Mouse (Mus musculus): Measurements from ENCODE around the gene Maml2.
A peak's percentile ranks its signal among the peaks of the same experiment; 100 is the strongest.
"Not testable (repeated sequence)": the region's sequence is repeated elsewhere in the genome, so short reads cannot be mapped to it uniquely, and the experiment has no call there.

Gene Maml2

GRCm38 (mm10) chr9:13688997-13689396 lies 391.2 kb downstream of the Maml2 start:
- DNase-seq = no peak

DNA sequence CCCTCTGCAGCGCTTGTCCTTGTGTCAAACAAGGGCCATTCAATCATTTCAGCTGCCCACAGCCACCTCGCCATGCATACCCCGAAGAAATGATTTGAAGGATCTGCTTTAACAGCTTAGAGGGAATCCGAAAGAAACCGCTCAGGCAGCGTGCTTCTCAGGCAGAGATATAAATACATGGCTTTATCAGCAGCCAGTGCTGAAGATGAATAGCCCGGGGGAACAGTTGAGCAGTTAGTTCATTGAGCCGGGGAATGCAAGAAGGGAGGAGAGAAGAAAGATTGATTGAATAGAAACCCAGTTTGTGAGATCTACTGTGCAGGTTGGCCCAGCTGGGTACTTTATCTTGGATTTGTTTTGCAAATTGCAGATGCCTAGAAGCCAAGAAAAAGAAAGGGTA lies 392.6 kb downstream of the Maml2 start:
- DNase-seq = no peak

DNA sequence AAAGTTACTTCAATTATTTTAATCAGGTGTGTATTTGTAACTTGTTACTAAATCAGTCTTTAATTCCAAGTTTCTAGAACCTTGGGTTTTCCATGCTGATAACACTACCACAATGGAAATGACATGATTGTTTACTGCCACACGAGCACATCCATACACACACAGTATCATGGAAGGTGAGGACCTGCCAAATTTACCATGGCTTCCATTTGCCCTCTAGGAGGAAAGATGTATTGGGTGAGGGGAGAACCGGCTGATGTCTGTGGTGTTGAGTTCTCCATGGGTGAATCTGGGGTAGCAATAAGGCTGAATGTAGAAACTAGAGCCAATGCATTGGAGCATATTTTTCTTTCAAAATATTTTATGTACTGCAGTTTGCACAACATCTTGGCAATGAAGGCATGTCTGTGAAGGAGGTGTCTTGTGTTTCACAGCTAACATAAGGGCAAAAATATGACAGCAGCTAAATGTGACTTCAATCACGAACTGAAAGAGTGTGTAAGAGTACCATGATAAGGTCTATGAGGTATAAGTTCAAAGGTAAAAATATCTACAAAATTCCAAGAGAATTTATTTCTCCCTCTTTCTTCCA lies 396.0 kb downstream of the Maml2 start:
- DNase-seq = no peak

DNA sequence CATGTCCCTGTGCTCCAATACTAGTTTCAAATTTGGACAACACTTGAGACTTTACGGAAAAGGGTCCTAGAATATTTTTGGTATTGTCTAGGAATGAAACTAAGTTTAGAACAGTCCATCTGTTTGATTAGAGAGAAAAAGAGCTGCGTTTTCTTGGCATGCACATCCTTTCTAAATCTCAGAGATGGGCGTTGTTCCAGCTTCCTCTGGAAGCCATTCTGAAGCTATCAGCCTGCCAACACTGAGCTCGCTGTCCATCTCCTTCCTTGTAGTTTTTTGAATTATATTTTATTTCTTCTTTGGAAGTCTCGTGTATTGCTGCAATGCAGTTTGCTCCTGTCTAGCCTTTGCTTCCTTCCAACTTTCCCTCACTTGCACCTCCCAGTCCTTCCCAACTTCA lies 396.5 kb downstream of the Maml2 start:
- no peak for DNase-seq

GRCm38 (mm10) chr9:13697041-13697811 lies 399.5 kb downstream of the Maml2 start:
- no peak for DNase-seq

- DNase-seq = no peak
Measured at GRCm38 (mm10) chr9:13697869-13698268, 400.1 kb downstream of the Maml2 start.

GRCm38 (mm10) chr9:13699061-13699780 lies 401.5 kb downstream of the Maml2 start:
- DNase-seq = no peak

GRCm38 (mm10) chr9:13699781-13700116 lies 402.0 kb downstream of the Maml2 start:
- no peak for DNase-seq

- DNase-seq = no peak
Measured at GRCm38 (mm10) chr9:13701773-13702172, 404.0 kb downstream of the Maml2 start.

GRCm38 (mm10) chr9:13703100-13703499 lies 405.3 kb downstream of the Maml2 start:
- DNase-seq = no peak

DNA sequence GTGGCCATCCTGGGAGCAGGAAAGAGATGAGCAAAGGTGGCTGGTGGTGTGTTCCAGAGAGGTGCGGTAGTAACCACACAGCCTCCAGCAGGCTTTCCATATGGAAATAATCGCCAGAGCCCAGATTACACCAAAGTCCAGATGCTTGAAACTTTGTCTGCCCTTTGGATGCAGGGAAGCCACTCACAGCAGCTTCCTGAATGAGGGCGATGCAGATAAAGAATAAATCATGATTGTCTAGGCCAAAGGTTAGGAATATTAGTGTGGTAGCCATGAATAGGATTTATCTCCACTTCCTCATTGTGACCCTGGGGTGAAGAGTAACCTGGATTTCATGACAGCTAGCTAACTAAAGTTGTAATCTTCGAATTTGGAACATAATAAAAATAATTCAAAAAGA lies 407.2 kb downstream of the Maml2 start:
- no peak for DNase-seq

GRCm38 (mm10) chr9:13707066-13707555 lies 409.4 kb downstream of the Maml2 start:
- DNase-seq = no peak

- DNase-seq = no peak
Measured at GRCm38 (mm10) chr9:13709436-13709835, 411.7 kb downstream of the Maml2 start.

DNA sequence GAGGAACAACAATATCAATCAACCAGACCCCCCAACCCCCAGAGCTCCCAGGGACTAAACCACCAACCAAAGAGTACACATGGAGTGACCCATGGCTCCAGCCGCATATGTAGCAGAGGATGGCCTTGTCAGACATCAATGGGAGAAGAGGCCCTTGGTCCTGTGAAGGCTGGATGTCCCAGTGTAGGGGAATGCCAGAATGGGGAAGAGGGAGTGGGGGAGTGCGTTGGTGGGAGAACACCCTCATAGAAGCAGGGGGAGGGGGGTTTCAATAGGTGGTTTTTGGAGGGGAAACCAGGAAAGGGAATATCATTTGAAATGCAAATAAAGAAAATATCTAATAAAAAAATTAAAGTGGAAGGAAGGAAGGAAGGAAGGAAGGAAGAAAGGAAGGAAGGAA lies 418.1 kb downstream of the Maml2 start:
- not testable (repeated sequence) for DNase-seq

DNA sequence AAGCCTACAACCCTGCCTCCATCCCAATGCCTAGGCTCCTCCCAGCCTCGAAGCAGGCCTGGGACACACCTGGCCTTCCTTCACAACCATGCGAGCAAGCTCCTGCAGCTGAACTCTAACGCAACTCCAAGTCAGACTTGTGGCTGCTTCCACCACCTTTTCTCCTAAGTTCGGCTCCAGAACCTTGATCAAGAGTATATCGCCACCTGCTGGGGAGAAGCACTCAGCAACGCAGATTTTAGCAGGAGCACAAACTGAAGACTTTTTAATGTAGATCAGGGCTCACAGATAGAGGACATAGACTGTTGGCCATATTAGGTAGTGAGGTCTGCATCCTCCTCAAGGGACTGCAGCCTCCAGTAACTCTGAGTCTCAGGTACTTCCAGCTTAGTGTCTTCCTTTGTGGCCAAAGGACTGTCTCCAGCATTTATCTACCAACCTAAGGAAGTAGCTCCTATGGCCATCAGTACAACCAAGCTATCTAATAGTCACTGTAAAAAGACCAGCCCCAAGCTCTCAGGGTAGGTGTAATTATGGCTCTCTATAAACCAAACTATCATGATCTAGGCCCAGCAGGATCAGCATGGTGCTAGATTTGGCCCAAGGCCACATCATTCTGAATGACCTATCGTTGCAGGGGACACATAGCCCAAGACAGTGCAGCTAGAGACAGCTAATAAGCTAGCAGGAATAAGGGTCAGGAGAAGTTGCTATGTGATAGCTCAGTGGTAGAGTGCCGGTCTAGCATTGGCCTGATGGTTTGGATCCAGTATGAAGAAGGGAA lies 418.8 kb downstream of the Maml2 start:
- DNase-seq = peak; percentile 82

DNA sequence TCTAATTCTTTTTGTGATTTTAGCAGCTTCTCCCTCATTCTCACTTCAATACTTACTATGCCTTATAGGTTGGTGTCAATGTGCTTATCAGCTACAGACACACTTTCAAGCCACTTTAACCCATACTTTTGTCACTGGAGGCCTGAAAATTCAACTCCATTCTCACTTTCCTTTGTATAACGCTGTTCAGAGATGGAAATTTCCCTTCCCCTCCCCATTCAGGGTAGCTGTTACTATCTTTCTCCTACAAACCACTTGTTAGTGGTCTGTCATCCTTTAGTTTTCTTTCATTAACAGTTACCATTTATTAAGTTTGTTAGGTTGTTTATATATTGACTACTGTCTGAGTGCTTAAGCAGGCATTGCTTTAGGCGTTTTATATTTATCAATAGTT lies 450.6 kb downstream of the Maml2 start, which contains the start of gene Mtmr2:
Gene Mtmr2 (plus strand): TSS at position 7 of the 394 bp plus-strand sequence.
- no peak for DNase-seq

- DNase-seq = peak; percentile 98
Measured at GRCm38 (mm10) chr9:13748798-13749674, 451.3 kb downstream of the Maml2 start.

- no peak for DNase-seq
Measured at GRCm38 (mm10) chr9:13749675-13749998, 451.9 kb downstream of the Maml2 start.

GRCm38 (mm10) chr9:13752543-13752942 lies 454.8 kb downstream of the Maml2 start:
- no peak for DNase-seq
